Comparison of ENCODE assay signal across 22 mouse cellular contexts in the genomic region with DNA sequence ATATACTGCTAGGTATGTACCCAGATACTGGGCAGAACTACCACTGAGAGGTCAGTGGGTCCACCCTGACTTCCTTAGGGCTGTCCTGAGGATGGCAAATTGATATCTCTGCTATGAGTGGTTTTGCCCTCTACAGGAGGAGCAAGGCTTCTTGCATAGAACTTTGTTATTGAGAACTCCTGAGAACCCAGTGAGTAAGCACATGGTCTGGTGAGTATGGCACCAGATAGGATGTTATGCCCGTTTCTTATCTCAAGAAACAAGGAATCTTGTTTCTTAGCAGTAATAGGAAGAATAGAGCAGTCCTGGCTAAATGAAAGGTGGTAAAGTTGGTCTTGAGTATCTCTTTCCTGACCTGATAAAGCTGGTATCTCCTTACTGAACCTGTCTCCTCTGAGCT. TPM values are rescaled to one million over a fixed set of nuclear protein-coding genes. Genes with fewer than 3 reads are reported as not detected.
A peak's percentile ranks its signal among the peaks of the same experiment; 100 is the strongest.
DNase-seq lines count a peak whose midpoint lies in the region; ATAC-seq and TF ChIP-seq lines count a peak whose summit lies in the region.
"Had no signal": no experiment of that assay in that cellular context is flagged by ENCODE, and none has a peak within 500 bp of the region (broad histone marks: within the 10 kb centered on the region; RNA-seq: fewer than 3 reads in every experiment).

No protein-coding gene starts in this region.

- no peak for DNase-seq in left cerebral cortex, adult 2 months (ENCODE audit: extremely low spot score in 1 of 2, low spot score in 2 of 2)
- no peak for DNase-seq in left cerebral cortex, postnatal 25 days (ENCODE audit: low spot score in 2 of 2)
- no peak for DNase-seq in urinary bladder, postnatal 25 days (ENCODE audit: low spot score)
- DNase-seq: B cell, adult 2 months; cerebellum, adult 11 months; cerebellum, postnatal 14 days; heart, postnatal 10 days; layer of hippocampus, postnatal 36 days; lung, postnatal 10 days; right cerebral cortex, adult 18-20 months had no signal

- peak overlapping the region; percentile 26; the same call in 1 of the 2 replicates for H3K27ac ChIP-seq in left cerebral cortex, adult 2 months
- H3K27ac ChIP-seq in bone marrow macrophage, adult 2 months (ENCODE audit: insufficient read depth, low read depth, low read length): peak overlapping the region; percentile 8; the same call in 1 of the 2 replicates
- no peak overlapping the region for H3K27ac ChIP-seq in liver, embryonic 16.5 days (ENCODE audit: low read length)
- H3K27ac ChIP-seq in forebrain, embryonic 13.5 days: no peak overlapping the region
- H3K27ac ChIP-seq: embryonic facial prominence, embryonic 15.5 days; heart, embryonic 10.5 days; hindbrain, embryonic 15.5 days; intestine, embryonic 15.5 days; limb, embryonic 15.5 days; midbrain, embryonic 12.5 days; neural tube, embryonic 13.5 days had no signal

- H3K9ac ChIP-seq in liver, embryonic 16.5 days (ENCODE audit: low read depth, low read length): no peak overlapping the region
- no peak overlapping the region for H3K9ac ChIP-seq in forebrain, embryonic 13.5 days
- H3K9ac ChIP-seq: embryonic facial prominence, embryonic 15.5 days; hindbrain, embryonic 15.5 days; intestine, embryonic 15.5 days; limb, embryonic 15.5 days; midbrain, embryonic 12.5 days; neural tube, embryonic 13.5 days had no signal

- no peak overlapping the region for H3K4me3 ChIP-seq in left cerebral cortex, adult 2 months
- H3K4me3 ChIP-seq in bone marrow macrophage, adult 2 months (ENCODE audit: insufficient read depth, low read length): no peak overlapping the region
- H3K4me3 ChIP-seq in liver, embryonic 16.5 days (ENCODE audit: low read depth, low read length): no peak overlapping the region
- no peak overlapping the region for H3K4me3 ChIP-seq in forebrain, embryonic 13.5 days
- H3K4me3 ChIP-seq: embryonic facial prominence, embryonic 15.5 days; heart, embryonic 10.5 days; hindbrain, embryonic 15.5 days; intestine, embryonic 15.5 days; limb, embryonic 15.5 days; midbrain, embryonic 12.5 days; neural tube, embryonic 13.5 days had no signal

- no peak for TF ChIP-seq POLR2A in bone marrow macrophage, adult 2 months (IDR thresholded peaks at IDR 0.05; ENCODE audit: borderline replicate concordance, low read depth, low read length)

- intact Hi-C loops in left cerebral cortex, adult 2 months (cut with DNase I): loop anchor here (2.0 kb wide), 1 partner anchor 14 kb away; no protein-coding TSS in a partner anchor
- intact Hi-C loops in left cerebral cortex, postnatal 25 days (cut with DNase I): no loop called here

- H3K4me1 ChIP-seq in bone marrow macrophage, adult 2 months (ENCODE audit: control insufficient read depth, insufficient read depth, low read length): peaks cover 47% of the 10 kb centered on the region
- H3K4me1 ChIP-seq in liver, embryonic 16.5 days (ENCODE audit: control insufficient read depth, low read depth, low read length): no peaks in the 10 kb centered on the region
- no peaks in the 10 kb centered on the region for H3K4me1 ChIP-seq in forebrain, embryonic 13.5 days
- H3K4me1 ChIP-seq: embryonic facial prominence, embryonic 15.5 days; hindbrain, embryonic 15.5 days; intestine, embryonic 15.5 days; limb, embryonic 15.5 days; midbrain, embryonic 12.5 days had no signal

- H3K27me3 ChIP-seq in liver, embryonic 16.5 days (ENCODE audit: control insufficient read depth, insufficient read depth, low read depth, low read length): no peaks in the 10 kb centered on the region
- no peaks in the 10 kb centered on the region for H3K27me3 ChIP-seq in forebrain, embryonic 13.5 days
- H3K27me3 ChIP-seq: embryonic facial prominence, embryonic 15.5 days; hindbrain, embryonic 15.5 days; intestine, embryonic 15.5 days; limb, embryonic 15.5 days; midbrain, embryonic 12.5 days; neural tube, embryonic 13.5 days had no signal

- no peaks in the 10 kb centered on the region for H3K36me3 ChIP-seq in liver, embryonic 16.5 days (ENCODE audit: control insufficient read depth, insufficient read depth)
- no peaks in the 10 kb centered on the region for H3K36me3 ChIP-seq in forebrain, embryonic 13.5 days (ENCODE audit: poor library complexity, severe bottlenecking)
- H3K36me3 ChIP-seq: embryonic facial prominence, embryonic 15.5 days; intestine, embryonic 15.5 days; limb, embryonic 15.5 days; midbrain, embryonic 12.5 days; neural tube, embryonic 13.5 days had no signal

- H3K9me3 ChIP-seq in liver, embryonic 16.5 days (replicated peaks; ENCODE audit: control insufficient read depth, low read length): no peaks in the 10 kb centered on the region
- no peaks in the 10 kb centered on the region for H3K9me3 ChIP-seq in forebrain, embryonic 13.5 days (replicated peaks)
- H3K9me3 ChIP-seq: embryonic facial prominence, embryonic 15.5 days; heart, embryonic 10.5 days; hindbrain, embryonic 15.5 days; intestine, embryonic 15.5 days; limb, embryonic 15.5 days; midbrain, embryonic 12.5 days; neural tube, embryonic 13.5 days had no signal

- ATAC-seq in erythroblast, adult 5-6 weeks (replicated peaks; ENCODE audit: low FRiP score, poor library complexity, severe bottlenecking): peak; percentile 19; the same call in 1 of the 2 replicates
- peak; percentile 47 for ATAC-seq in liver, embryonic 16.5 days (ENCODE audit: low read depth)
- ATAC-seq in forebrain, embryonic 13.5 days: no peak
- ATAC-seq in frontal cortex, adult (ENCODE audit: low TSS enrichment): no peak
- ATAC-seq: intestine, embryonic 15.5 days had no signal

- no peak for TF ChIP-seq CTCF in left cerebral cortex, adult 2 months (IDR thresholded peaks at IDR 0.05)
- no peak for TF ChIP-seq CTCF in bone marrow macrophage, adult 2 months (IDR thresholded peaks at IDR 0.05; ENCODE audit: low read depth, low read length)

- no peak overlapping the region for H3K4me2 ChIP-seq in liver, embryonic 16.5 days (ENCODE audit: low read depth, low read length)
- H3K4me2 ChIP-seq in forebrain, embryonic 13.5 days: no peak overlapping the region
- H3K4me2 ChIP-seq: embryonic facial prominence, embryonic 15.5 days; hindbrain, embryonic 15.5 days; intestine, embryonic 15.5 days; limb, embryonic 15.5 days; midbrain, embryonic 12.5 days; neural tube, embryonic 13.5 days had no signal

- 19% methylated on average over 1 of the region's 1 CpGs for WGBS in liver, embryonic 16.5 days (ENCODE audit: insufficient replicate concordance)
- WGBS in forebrain, embryonic 13.5 days: 82% methylated on average over 1 of the region's 1 CpGs

RNA-seq across cellular contexts. Expression of gene Cd46, which starts 59.3 kb away (rescaled TPM):
- total RNA-seq in left cerebral cortex, adult 2 months (2021): 1 to 10 TPM; 5.4 to 6.2 TPM
- 1 to 10 TPM; 4.0 to 4.6 TPM for total RNA-seq in left cerebral cortex, postnatal 25 days (2021)
- 2.9 and 3.5 TPM in 2 replicates for polyA plus RNA-seq in bone marrow macrophage, adult 2 months (2012; ENCODE audit: insufficient read depth, insufficient read length, missing spikeins)
- 10.4 and 14.0 TPM in 2 replicates for total RNA-seq in erythroblast, adult 5-6 weeks (2015; ENCODE audit: low replicate concordance)
- total RNA-seq in erythroblast, adult 5-6 weeks (2017; ENCODE audit: low replicate concordance): 5.0 and 11.7 TPM in 2 replicates
- 0.50 and 0.72 TPM in 2 replicates for polyA plus RNA-seq in liver, embryonic 16.5 days (2015; fragmentation: Nextera tagmentation; extraction: Ambion mirVana)
- 1.2 and 1.3 TPM in 2 replicates for polyA plus RNA-seq in forebrain, embryonic 13.5 days (2015; fragmentation: Nextera tagmentation; extraction: Ambion mirVana)

Comparison
In these comparisons a context has a peak if more than half of its experiments do, and no peak if none do; other contexts are left out.
1. H3K27ac ChIP-seq: peak in left cerebral cortex, adult 2 months (single experiment) and bone marrow macrophage, adult 2 months (single experiment); none in liver, embryonic 16.5 days (single experiment) and forebrain, embryonic 13.5 days (single experiment).
2. ATAC-seq: peak in erythroblast, adult 5-6 weeks (single experiment) and liver, embryonic 16.5 days (single experiment); none in forebrain, embryonic 13.5 days (single experiment) and frontal cortex, adult (single experiment).